Mouse (Mus musculus) retina, embryonic 14.5 days (tissue): ENCODE measurements at regions not wholly inside any gene's neighbourhood (a gene's known extent, or its start where the extent isn't known, plus 50 kb on each side); places are given as distances from the start of the nearest gene placed in this dataset.

Experiments
- DNase-seq: peaks from one replicate; pipeline ENCODE4 v3.0.0-alpha.2; 2015; ENCODE audit warnings: low spot score

GRCm38 (mm10) chr6:103414888-103415287, 95.5 kb upstream of the Chl1 start:
- DNase-seq, result no peak

GRCm38 (mm10) chr6:103421013-103421933, 89.1 kb upstream of the Chl1 start:
- DNase-seq, result no peak

- no peak for DNase-seq
Observed at GRCm38 (mm10) chr6:103430933-103431594, 79.3 kb upstream of the Chl1 start.

GRCm38 (mm10) chr6:103431595-103431957, 78.8 kb upstream of the Chl1 start:
- no peak for DNase-seq
